Mouse (Mus musculus) lung, adult 2 months (tissue): ENCODE data around the gene Trim71.

ENCODE experiments used
- CTCF ChIP-seq: fragments of 200-500 bp; IDR thresholded peaks from 2 replicates; pipeline ENCODE4 v1.5.1; 2011; ENCODE audit warnings: mild to moderate bottlenecking, low read length, control low read depth; ENCODE audit not compliant: insufficient read depth
- POLR2A ChIP-seq: fragments of 200-500 bp; IDR thresholded peaks from 2 replicates; pipeline ENCODE4 v1.6.1; 2011; ENCODE audit warnings: low read depth, mild to moderate bottlenecking, control low read depth, low read length, borderline replicate concordance; ENCODE audit errors: extremely low read depth

DNA sequence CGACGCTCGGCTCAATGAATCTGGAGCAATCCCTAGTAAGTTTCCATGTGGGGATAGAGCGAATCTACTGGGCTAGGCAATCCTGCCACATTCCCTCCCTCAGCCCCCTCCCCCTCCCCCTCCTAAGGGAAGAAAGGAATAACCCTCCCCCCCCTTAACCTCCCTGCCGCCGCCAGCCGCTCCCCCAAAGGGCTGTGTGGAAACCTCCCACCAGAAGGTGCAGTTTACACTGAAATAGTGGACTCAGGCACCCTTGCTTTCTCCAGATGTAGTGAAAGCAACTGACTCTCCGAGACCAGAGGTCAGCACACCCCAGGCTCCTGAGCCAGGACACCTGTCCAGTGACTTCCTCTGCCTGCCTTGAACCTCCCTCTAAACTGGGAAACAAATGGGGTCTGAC lies 37.6 kb downstream of the Trim71 start:
- TF ChIP-seq CTCF: no peak
- TF ChIP-seq POLR2A: no peak
